Mouse (Mus musculus) ovary, adult 2 months (tissue): ENCODE results near the gene Olfr896-ps1. TPM values are rescaled to one million over a fixed set of nuclear protein-coding genes. Genes with fewer than 3 reads are reported as not detected.

Experiments
- polyA plus RNA-seq: library from polyadenylated mRNA; depleted of rRNA; stranded (reverse); fragments of >200 nt; gene quantifications from 2 replicates; pipeline ENCODE4 v1.2.3, GENCODE M21; 2012; rRNA removed

Olfr896-ps1 gene
- polyA plus RNA-seq, result not detected in 2 replicates

GRCm38 (mm10) chr9:38290807-38291206 is at the start of gene Olfr896-ps1:
TSS of gene Olfr896-ps1 (plus strand) at chr9:38291107.

GRCm38 (mm10) chr9:38252474-38252873 is 38.4 kb upstream of the Olfr896-ps1 start, which contains the start of gene Olfr143:
TSS of gene Olfr143 (plus strand) at chr9:38252774.

GRCm38 (mm10) chr9:38267551-38267950 is 23.4 kb upstream of the Olfr896-ps1 start, which contains the start of gene Olfr895:
TSS of gene Olfr895 (plus strand) at chr9:38267851.

GRCm38 (mm10) chr9:38328760-38329159 is 37.9 kb downstream of the Olfr896-ps1 start, which contains the start of gene Olfr25:
TSS of gene Olfr25 (plus strand) at chr9:38329060.

Other genes starting within 250 kb of the Olfr896-ps1 start
- gene Olfr884, start 244.6 kb upstream of the Olfr896-ps1 start, polyA plus RNA-seq, result not detected in 2 replicates
- gene Olfr885, start 229.8 kb upstream of the Olfr896-ps1 start, polyA plus RNA-seq, result not detected in 2 replicates
- not detected in 2 replicates for gene Olfr887, start 207.0 kb upstream of the Olfr896-ps1 start, polyA plus RNA-seq
- gene Olfr888, start 183.0 kb upstream of the Olfr896-ps1 start, polyA plus RNA-seq, result not detected in 2 replicates
- gene Olfr889, start 175.9 kb upstream of the Olfr896-ps1 start, polyA plus RNA-seq, result not detected in 2 replicates
- gene Olfr890, start 148.6 kb upstream of the Olfr896-ps1 start, polyA plus RNA-seq, result not detected in 2 replicates
- gene Olfr891, start 110.3 kb upstream of the Olfr896-ps1 start, polyA plus RNA-seq, result not detected in 2 replicates
- gene Olfr893, start 82.7 kb upstream of the Olfr896-ps1 start, polyA plus RNA-seq, result not detected in 2 replicates
- gene Olfr894, start 73.1 kb upstream of the Olfr896-ps1 start, polyA plus RNA-seq, result not detected in 2 replicates
- gene Olfr143, start 38.3 kb upstream of the Olfr896-ps1 start, polyA plus RNA-seq, result not detected in 2 replicates
- not detected in 2 replicates for gene Olfr895, start 23.3 kb upstream of the Olfr896-ps1 start, polyA plus RNA-seq
- not detected in 2 replicates for gene Olfr25, start 38.0 kb downstream of the Olfr896-ps1 start, polyA plus RNA-seq
- not detected in 2 replicates for gene Olfr898, start 57.3 kb downstream of the Olfr896-ps1 start, polyA plus RNA-seq
- gene Olfr250, start 75.8 kb downstream of the Olfr896-ps1 start, polyA plus RNA-seq, result not detected in 2 replicates
- not detected in 2 replicates for gene Olfr251, start 86.0 kb downstream of the Olfr896-ps1 start, polyA plus RNA-seq
- gene Olfr147, start 110.6 kb downstream of the Olfr896-ps1 start, polyA plus RNA-seq, result not detected in 2 replicates
- not detected in 2 replicates for gene Olfr901, start 138.3 kb downstream of the Olfr896-ps1 start, polyA plus RNA-seq
- not detected in 2 replicates for gene Olfr902, start 156.5 kb downstream of the Olfr896-ps1 start, polyA plus RNA-seq
- gene Olfr904, start 172.0 kb downstream of the Olfr896-ps1 start, polyA plus RNA-seq, result not detected in 2 replicates
- not detected in 2 replicates for gene Olfr905, start 180.0 kb downstream of the Olfr896-ps1 start, polyA plus RNA-seq
- gene Olfr906, start 196.0 kb downstream of the Olfr896-ps1 start, polyA plus RNA-seq, result not detected in 2 replicates
- not detected in 2 replicates for gene Olfr907, start 204.7 kb downstream of the Olfr896-ps1 start, polyA plus RNA-seq
- gene Olfr911-ps1, start 230.5 kb downstream of the Olfr896-ps1 start, polyA plus RNA-seq, result not detected in 2 replicates
- gene Olfr910, start 246.7 kb downstream of the Olfr896-ps1 start, polyA plus RNA-seq, result not detected in 2 replicates